Mouse (Mus musculus): ENCODE measurements around the gene Klhl23. TPM values are rescaled to one million over a fixed set of nuclear protein-coding genes. Genes with fewer than 3 reads are reported as not detected.
"Not testable (repeated sequence)": the region's sequence is repeated elsewhere in the genome, so short reads cannot be mapped to it uniquely, and the experiment has no call there.

The Klhl23 gene
- total RNA-seq (2021), result 10.6 and 11.0 TPM in 2 replicates
- long read RNA-seq, experiment 1, full-length matches to known transcripts, result 2 of 8 reads
- long read RNA-seq, experiment 1, partial matches to known transcripts, result 0 of 8 reads
- long read RNA-seq, experiment 1, other reads (novel, unspliced or antisense), result 6 of 8 reads
- long read RNA-seq, experiment 2, full-length matches to known transcripts, result 3 of 9 reads
- long read RNA-seq, experiment 2, partial matches to known transcripts, result 1 of 9 reads
- long read RNA-seq, experiment 2, other reads (novel, unspliced or antisense), result 5 of 9 reads

DNA sequence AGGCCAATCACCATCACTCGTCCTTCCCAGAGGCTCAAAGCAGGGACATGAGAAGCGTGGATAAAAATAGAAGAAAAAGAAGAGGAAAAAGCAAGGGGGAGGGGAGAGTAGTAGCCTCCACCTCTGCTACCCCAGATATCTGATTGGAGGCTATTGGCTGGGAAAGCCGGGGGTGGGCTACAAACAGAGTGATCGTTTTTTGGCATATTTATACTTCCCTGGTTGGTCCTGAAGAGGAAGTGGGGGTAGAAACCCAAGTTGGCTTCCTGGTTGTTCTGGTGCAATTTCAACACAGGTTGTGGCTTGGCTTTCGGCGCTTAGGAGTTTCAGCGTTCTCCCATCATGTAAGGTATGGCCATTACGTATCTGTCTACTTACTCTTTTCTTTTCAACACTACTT lies at the start of gene Klhl23:
Klhl23 (plus strand) TSS at position 234 of the 400 bp plus-strand sequence.
- peak; percentile 17 for DNase-seq

DNA sequence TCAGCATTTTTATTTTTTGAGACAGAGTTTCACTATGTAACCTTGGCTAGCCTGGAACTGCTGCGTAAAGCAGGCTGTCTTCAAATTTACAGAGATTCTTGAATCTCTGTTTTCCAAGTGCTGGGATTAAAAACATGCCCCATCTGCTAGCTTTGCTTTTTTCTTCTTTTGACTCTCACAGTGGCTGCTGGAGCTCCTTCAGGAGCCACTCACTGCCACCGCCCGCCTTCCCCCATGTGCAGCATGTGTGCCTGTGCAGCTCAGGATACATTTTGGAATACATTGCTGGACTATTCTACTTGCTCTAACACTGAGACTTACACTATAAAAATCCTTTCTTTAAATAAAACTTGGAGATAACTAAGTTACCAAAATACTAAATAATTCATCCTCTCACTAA lies 48.4 kb upstream of the Klhl23 start:
- DNase-seq, result no peak

GRCm38 (mm10) chr2:69777985-69778835 lies 43.5 kb upstream of the Klhl23 start:
- no peak for DNase-seq

- DNase-seq, result peak; percentile 42
Measured at GRCm38 (mm10) chr2:69778836-69779177, 42.9 kb upstream of the Klhl23 start.

GRCm38 (mm10) chr2:69788974-69789373 lies 32.8 kb upstream of the Klhl23 start:
- no peak for DNase-seq

- peak; percentile 100 for DNase-seq
Measured at GRCm38 (mm10) chr2:69789429-69790069, 32.2 kb upstream of the Klhl23 start, which contains the start of the genes Ccdc173 and Phospho2. Gene Ccdc173, minus strand, starts transcription at chr2:69789575. Gene Phospho2, plus strand, starts transcription at chr2:69789623.

- DNase-seq, result peak; percentile 91
Measured at GRCm38 (mm10) chr2:69790285-69790684, 31.5 kb upstream of the Klhl23 start.

DNA sequence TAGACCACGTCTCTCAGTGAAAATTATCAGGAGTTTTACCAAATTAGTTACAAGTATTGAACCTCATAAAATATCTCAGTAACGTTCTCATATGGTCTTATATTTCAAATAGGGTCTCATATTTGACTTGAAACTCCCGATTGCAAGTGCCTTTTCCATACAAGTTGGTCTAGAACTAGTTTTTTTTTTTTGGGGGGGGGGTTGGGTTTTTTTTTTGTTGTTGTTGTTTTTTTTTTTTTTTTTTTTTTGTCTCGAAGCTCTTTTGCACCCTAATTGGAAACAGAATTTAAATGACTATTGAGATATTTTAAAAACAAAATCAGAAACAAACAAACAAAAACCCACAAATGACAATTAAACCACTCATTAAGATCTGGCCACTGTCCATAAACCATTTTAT lies 31.0 kb upstream of the Klhl23 start:
- DNase-seq, result no peak

DNA sequence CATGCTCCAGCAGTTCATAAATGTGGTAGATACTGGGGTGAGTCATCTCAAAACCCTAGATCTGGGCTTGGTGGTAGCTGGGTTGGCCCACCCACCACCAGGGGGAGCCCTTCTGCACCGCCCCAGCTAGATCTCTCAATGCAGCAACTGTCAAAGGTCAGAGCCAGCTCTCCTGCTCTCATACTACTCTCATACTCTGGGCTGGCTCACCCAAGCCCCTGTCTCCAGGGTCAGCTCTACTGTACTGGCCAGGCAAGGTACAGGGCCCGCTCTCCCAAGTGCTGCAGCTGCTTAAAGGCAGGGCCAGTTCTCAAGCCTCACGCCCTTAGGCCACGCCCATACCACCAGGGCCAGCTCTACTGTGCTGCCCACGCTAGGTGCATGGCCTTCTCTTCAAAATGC lies 18.8 kb upstream of the Klhl23 start:
- DNase-seq, result peak; percentile 93

GRCm38 (mm10) chr2:69803756-69804155 lies 18.0 kb upstream of the Klhl23 start:
- DNase-seq, result no peak

DNA sequence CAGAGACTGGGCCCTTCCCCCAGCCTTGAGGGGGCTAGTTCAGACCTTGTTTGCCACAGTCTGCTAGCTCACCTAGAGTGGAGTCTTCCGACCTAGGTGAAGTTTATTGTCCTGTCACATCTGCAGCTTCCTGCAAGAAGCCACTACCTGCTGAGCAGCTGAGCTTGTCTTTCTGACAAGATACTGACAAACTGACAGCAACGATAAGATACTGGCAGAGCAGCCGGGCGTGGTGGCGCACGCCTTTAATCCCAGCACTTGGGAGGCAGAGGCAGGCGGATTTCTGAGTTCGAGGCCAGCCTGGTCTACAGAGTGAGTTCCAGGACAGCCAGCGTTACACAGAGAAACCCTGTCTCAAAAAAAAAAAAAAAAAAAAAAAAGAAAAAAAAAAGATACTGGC lies 17.1 kb upstream of the Klhl23 start:
- DNase-seq, result not testable (repeated sequence)

DNA sequence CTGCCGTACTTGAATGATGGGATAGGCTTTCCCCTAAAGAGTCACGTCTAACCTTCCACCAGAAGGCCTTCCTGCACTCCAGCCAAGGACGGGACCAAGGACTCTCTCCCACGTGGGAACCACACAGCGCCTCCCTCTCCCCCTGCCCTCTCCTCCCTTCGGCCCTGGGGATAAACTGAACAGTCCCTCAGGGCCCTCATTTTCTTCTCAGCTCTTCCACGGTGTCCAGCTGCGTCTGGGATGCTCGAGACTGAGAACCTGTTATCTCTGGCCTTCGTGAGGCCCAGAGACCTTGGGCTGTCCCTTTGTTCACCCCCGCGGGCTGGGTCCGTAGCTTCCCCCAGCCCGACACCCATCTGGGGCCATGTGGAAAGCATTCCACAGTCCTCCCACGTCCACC lies 11.6 kb upstream of the Klhl23 start:
- peak; percentile 80 for DNase-seq

DNA sequence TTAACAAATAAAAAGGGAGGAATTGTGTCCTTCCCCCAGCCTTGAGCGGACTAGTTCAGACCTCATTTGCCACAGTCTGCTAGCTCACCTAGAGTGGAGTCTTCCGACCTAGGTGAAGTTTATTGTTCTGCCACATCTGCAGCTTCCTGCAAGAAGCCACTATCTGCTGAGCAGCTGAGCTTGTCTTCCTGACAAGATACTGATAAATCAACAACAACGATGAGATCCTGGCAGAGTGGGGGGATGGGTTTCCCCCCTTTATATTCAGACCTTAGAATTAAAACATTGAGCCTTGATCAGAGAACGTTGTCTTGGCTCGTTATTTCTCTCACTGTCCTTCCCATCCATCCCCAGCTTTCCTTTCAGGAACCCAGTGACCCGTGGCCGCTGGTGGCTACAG lies 10.4 kb upstream of the Klhl23 start:
- not testable (repeated sequence) for DNase-seq

- no peak for DNase-seq
Measured at GRCm38 (mm10) chr2:69816575-69816974, 5.2 kb upstream of the Klhl23 start.

DNA sequence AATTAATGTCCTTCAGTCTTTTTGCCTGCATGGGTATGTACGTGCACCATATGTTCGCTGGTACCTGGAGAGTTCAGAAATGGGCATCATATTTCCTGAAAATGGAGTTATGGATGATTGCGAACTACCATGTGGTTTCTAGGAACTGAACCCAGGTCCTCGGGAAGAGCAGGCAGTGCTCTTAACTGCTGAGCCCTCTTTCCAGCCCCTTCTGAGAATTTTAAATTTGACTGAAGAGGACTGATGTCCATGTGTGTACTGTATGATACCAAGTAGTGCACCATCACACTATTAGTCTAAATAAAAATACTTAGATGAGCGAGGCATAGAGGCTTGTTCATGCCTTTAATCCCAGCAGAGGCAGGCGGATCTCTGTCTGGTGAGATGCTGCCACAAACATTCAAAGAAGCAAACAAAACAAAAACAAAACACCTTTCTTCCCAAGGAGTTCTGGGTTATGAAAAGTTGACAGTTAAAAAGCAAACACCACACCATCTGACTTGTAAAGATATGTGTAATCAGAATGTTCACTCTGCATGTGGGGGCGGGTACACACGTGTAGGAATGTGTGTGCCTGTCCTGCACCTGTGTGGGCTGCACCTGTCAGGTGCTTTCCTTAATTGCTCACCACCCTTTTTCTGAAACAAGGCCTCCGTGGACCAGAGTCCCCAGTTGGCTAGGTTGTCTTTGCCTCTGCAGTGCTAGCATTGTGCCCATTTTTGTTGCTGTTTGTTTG lies 3.2 kb upstream of the Klhl23 start:
- no peak for DNase-seq

- DNase-seq, result no peak
Measured at GRCm38 (mm10) chr2:69820201-69820600, 1.5 kb upstream of the Klhl23 start.

DNA sequence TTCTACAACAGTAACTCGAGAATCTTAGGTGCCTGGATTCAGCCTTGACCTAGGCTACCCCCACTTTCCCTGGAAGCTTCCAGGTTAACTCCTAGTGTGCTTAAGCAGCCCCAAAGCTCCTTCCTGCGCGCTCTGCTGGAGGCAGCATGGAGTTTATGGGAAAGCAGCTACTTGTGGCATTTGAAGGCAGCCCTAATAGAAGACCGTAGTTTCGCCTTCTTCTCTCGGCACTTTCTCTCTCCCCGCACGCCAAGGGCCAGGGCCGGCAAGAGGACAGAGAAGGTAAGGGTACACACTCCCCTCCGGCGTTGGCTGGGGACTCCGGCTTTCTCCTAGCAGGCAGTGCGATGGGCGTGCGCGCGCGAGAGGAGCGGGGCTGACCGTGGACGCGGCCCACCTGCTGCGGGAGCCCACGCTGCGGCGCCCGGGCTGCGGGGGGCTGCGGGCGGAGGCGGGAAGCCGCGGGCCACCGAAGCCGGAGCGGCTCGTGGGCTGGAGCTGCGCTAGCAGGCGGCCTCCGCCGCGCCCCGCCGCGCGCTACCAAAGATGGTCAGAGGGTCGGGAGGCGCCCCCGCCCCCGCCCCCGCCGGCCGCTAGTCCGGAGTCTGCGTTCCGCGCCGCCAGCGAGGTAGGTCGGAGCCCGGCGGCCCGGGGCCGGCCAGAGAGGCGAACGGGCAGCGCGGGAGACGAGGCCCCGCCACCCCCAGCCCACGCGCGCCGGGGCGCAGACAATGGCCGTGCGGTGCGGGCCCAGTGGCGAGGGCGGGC lies 801 bp downstream of the Klhl23 start:
- DNase-seq, result peak; percentile 68

DNA sequence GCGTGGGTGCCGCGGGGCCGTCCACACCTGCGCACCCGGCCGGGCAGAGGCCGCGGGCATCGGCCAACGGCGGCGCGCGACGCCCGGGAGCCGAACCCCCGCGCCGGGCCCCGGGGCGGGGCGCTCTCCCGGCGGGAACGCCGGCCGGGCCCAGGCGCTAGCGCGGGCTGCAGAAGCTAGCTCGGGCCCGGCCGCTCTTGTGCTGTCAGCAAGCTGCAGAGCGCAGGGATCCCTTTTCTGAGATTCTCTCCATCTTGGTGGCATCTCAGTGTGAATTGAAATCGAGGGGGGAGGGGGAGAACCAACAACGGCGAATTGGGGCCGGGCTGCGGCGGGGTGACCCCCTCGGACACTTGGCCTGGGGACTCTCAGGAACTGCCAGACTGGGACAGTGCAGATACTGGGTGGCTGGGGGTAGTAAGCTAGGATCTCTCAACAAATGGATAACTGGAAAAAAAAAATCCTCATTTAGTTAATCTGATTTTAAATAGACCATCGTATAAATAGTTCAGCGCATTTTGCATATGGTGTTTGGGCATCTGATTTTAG lies 1.5 kb downstream of the Klhl23 start:
- peak; percentile 66 for DNase-seq

DNA sequence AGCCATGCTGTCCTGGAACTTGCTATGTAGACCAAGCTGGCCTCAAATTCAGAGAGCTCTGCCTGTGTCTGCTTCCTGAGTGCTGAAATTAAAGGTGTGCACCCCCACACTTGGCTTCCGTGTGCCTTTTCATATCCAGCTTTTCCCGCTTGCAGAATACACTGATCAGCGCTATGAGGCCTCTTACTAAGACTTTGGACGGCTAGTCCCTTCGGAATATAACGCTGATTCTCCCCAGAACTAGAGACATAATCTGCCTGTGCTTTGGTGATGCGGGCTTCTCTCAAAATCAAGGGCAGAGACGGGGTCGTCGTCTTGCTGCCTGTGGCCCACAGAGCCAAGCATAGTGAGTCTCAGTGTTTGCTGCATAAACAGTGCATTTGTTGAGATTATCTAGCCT lies 4.2 kb downstream of the Klhl23 start:
- DNase-seq, result no peak

GRCm38 (mm10) chr2:69826380-69826779 lies 4.6 kb downstream of the Klhl23 start:
- DNase-seq, result no peak

GRCm38 (mm10) chr2:69828031-69828430 lies 6.3 kb downstream of the Klhl23 start:
- DNase-seq, result no peak

Data from adrenal gland, postnatal 14 days (tissue).